Mouse (Mus musculus): ENCODE results near the gene Tpk1. TPM values are rescaled to one million over a fixed set of nuclear protein-coding genes. Genes with fewer than 3 reads are reported as not detected.
A peak's percentile ranks its signal among the peaks of the same experiment; 100 is the strongest.

The Tpk1 gene
- polyA plus RNA-seq, 1 experiment from 2014 or later = 5.1 TPM

GRCm38 (mm10) chr6:43395538-43395937 lies 270.5 kb downstream of the Tpk1 start:
- no peak overlapping the region for H3K27ac ChIP-seq
- no peaks in the 10 kb centered on the region for H3K9me3 ChIP-seq (ENCODE audit: control insufficient read depth, low read length)
- WGBS = 72% methylated on average over 2 of the region's 2 CpGs
- no peak overlapping the region for H3K9ac ChIP-seq
- peak; percentile 72 for DNase-seq (ENCODE audit: low spot score)
- no peak overlapping the region for H3K4me3 ChIP-seq (replicated peaks; ENCODE audit: low read length)
- peak; percentile 76; the same call in 1 of the 2 replicates for ATAC-seq (ENCODE audit: low FRiP score)
- no peak overlapping the region for H3K4me2 ChIP-seq (replicated peaks)
- no peaks in the 10 kb centered on the region for H3K36me3 ChIP-seq (replicated peaks; ENCODE audit: control insufficient read depth, insufficient read depth)
- 0 out of 2 replicates have a peak, but pooled peaks cover 3% of the 10 kb centered on the region for H3K4me1 ChIP-seq (replicated peaks; ENCODE audit: control insufficient read depth, insufficient read depth, low read length)
- no peaks in the 10 kb centered on the region for H3K27me3 ChIP-seq (ENCODE audit: control insufficient read depth, insufficient read depth, low read length)

DNA sequence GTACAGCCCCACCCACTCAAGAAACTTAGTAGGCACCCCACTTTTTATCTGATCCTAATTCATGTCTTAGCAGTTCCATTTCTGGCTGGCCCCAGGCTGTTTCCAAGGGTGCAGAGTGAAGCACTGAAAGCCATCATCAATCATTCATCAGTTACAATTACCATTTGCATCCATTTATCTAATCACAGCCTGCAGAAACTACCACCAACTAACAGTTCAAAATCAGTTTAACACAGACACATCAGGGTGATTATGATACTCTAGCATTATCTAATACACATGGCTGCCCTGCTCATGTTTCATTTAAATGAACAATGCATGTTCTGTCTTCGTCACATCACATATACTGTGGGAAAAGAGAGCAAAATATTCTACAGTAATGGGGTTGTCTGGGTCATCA lies 274.7 kb downstream of the Tpk1 start:
- no peak overlapping the region for H3K4me3 ChIP-seq (replicated peaks; ENCODE audit: low read length)
- DNase-seq (ENCODE audit: low spot score) (no peak), ATAC-seq (ENCODE audit: low FRiP score) (no peak)
- 0 out of 2 replicates have a peak, but pooled peaks cover 3% of the 10 kb centered on the region for H3K4me1 ChIP-seq (replicated peaks; ENCODE audit: control insufficient read depth, insufficient read depth, low read length)
- H3K4me2 ChIP-seq (replicated peaks) = no peak overlapping the region
- no peak overlapping the region for H3K9ac ChIP-seq
- H3K27ac ChIP-seq = no peak overlapping the region
- WGBS = 62% methylated on average over 1 of the region's 1 CpGs
- H3K36me3 ChIP-seq (replicated peaks; ENCODE audit: control insufficient read depth, insufficient read depth) = no peaks in the 10 kb centered on the region
- H3K27me3 ChIP-seq (ENCODE audit: control insufficient read depth, insufficient read depth, low read length) = no peaks in the 10 kb centered on the region
- H3K9me3 ChIP-seq (ENCODE audit: control insufficient read depth, low read length) = no peaks in the 10 kb centered on the region

DNA sequence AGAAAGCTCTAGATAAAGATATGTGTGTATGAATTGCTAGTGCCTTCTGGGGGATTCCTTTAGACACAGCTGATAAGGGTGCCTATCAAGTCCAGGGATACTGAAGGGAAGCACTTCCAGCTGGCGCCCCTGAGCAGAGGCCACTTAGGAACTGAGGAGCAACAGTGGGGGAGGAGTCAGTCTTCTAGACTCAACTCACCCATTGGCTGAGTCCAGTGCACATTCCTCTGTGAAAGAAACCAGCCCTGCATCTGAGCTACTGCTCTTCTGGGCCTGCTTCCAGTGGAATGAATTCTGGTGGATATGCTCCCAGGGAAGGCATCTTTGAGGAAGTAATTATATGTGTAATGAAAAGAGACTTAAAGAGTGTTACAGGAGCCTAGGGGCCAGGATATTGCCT lies 278.8 kb downstream of the Tpk1 start:
- Histone ChIP-seq H3K9me3 (ENCODE audit: control insufficient read depth, low read length) (no peaks in the 10 kb centered on the region), H3K4me3 (replicated peaks; ENCODE audit: low read length) (no peak overlapping the region), H3K27me3 (ENCODE audit: control insufficient read depth, insufficient read depth, low read length) (no peaks in the 10 kb centered on the region), H3K9ac (no peak overlapping the region), H3K4me2 (replicated peaks) (no peak overlapping the region), H3K36me3 (replicated peaks; ENCODE audit: control insufficient read depth, insufficient read depth) (no peaks in the 10 kb centered on the region), H3K27ac (no peak overlapping the region), H3K4me1 (replicated peaks; ENCODE audit: control insufficient read depth, insufficient read depth, low read length) (0 out of 2 replicates have a peak, but pooled peaks cover 3% of the 10 kb centered on the region)
- 19% methylated on average over 1 of the region's 1 CpGs for WGBS
- DNase-seq (ENCODE audit: low spot score) = no peak
- ATAC-seq (ENCODE audit: low FRiP score) = peak; percentile 64; the same call in 1 of the 2 replicates

GRCm38 (mm10) chr6:43384841-43385240 lies 281.2 kb downstream of the Tpk1 start:
- Histone ChIP-seq H3K4me3 (replicated peaks; ENCODE audit: low read length) (no peak overlapping the region), H3K36me3 (replicated peaks; ENCODE audit: control insufficient read depth, insufficient read depth) (no peaks in the 10 kb centered on the region), H3K27ac (no peak overlapping the region), H3K27me3 (ENCODE audit: control insufficient read depth, insufficient read depth, low read length) (no peaks in the 10 kb centered on the region), H3K9ac (no peak overlapping the region), H3K4me2 (replicated peaks) (no peak overlapping the region), H3K4me1 (replicated peaks; ENCODE audit: control insufficient read depth, insufficient read depth, low read length) (no peaks in the 10 kb centered on the region), H3K9me3 (ENCODE audit: control insufficient read depth, low read length) (no peaks in the 10 kb centered on the region)
- no peak for DNase-seq (ENCODE audit: low spot score)
- no peak for ATAC-seq (ENCODE audit: low FRiP score)
- 72% methylated on average over 3 of the region's 3 CpGs for WGBS

DNA sequence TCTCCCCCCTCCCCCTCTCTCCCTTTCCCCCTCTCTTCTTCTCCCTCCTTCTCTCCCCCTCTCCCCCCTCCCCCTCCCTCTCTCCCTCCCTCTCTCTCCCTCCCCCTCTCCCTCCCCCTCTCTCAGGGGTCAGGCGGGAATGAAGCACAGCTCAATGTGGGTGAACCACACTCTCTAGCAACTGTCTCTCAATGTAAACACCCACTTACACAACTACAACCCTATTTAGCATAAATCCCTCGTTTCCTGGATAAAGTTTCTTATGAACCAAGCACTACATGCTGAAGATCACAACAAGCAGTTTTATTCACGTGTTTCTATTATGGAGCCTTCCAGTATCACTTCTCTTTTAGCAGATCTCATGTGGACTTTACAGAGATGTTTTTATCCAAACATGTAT lies 281.8 kb downstream of the Tpk1 start:
- Histone ChIP-seq H3K27ac (no peak overlapping the region), H3K4me3 (replicated peaks; ENCODE audit: low read length) (no peak overlapping the region), H3K4me2 (replicated peaks) (no peak overlapping the region), H3K9ac (no peak overlapping the region), H3K27me3 (ENCODE audit: control insufficient read depth, insufficient read depth, low read length) (no peaks in the 10 kb centered on the region), H3K4me1 (replicated peaks; ENCODE audit: control insufficient read depth, insufficient read depth, low read length) (no peaks in the 10 kb centered on the region), H3K36me3 (replicated peaks; ENCODE audit: control insufficient read depth, insufficient read depth) (no peaks in the 10 kb centered on the region), H3K9me3 (ENCODE audit: control insufficient read depth, low read length) (no peaks in the 10 kb centered on the region)
- DNase-seq (ENCODE audit: low spot score) (no peak), ATAC-seq (ENCODE audit: low FRiP score) (no peak)
- 75% methylated on average over 2 of the region's 3 CpGs for WGBS

- 86% methylated on average over 3 of the region's 3 CpGs for WGBS
- no peak for ATAC-seq (ENCODE audit: low FRiP score)
- H3K9me3 ChIP-seq (ENCODE audit: control insufficient read depth, low read length) = no peaks in the 10 kb centered on the region
- H3K27ac ChIP-seq = no peak overlapping the region
- H3K27me3 ChIP-seq (ENCODE audit: control insufficient read depth, insufficient read depth, low read length) = no peaks in the 10 kb centered on the region
- no peak overlapping the region for H3K4me2 ChIP-seq (replicated peaks)
- H3K9ac ChIP-seq = no peak overlapping the region
- H3K4me1 ChIP-seq (replicated peaks; ENCODE audit: control insufficient read depth, insufficient read depth, low read length) = no peaks in the 10 kb centered on the region
- no peaks in the 10 kb centered on the region for H3K36me3 ChIP-seq (replicated peaks; ENCODE audit: control insufficient read depth, insufficient read depth)
- H3K4me3 ChIP-seq (replicated peaks; ENCODE audit: low read length) = no peak overlapping the region
- no peak for DNase-seq (ENCODE audit: low spot score)
Measured at GRCm38 (mm10) chr6:43382750-43383149, 283.3 kb downstream of the Tpk1 start.

GRCm38 (mm10) chr6:43382284-43382683 lies 283.8 kb downstream of the Tpk1 start:
- Histone ChIP-seq H3K9ac (no peak overlapping the region), H3K9me3 (ENCODE audit: control insufficient read depth, low read length) (no peaks in the 10 kb centered on the region), H3K27ac (no peak overlapping the region), H3K4me2 (replicated peaks) (no peak overlapping the region), H3K36me3 (replicated peaks; ENCODE audit: control insufficient read depth, insufficient read depth) (no peaks in the 10 kb centered on the region), H3K4me3 (replicated peaks; ENCODE audit: low read length) (no peak overlapping the region), H3K27me3 (ENCODE audit: control insufficient read depth, insufficient read depth, low read length) (no peaks in the 10 kb centered on the region), H3K4me1 (replicated peaks; ENCODE audit: control insufficient read depth, insufficient read depth, low read length) (no peaks in the 10 kb centered on the region)
- WGBS = 89% methylated on average over 3 of the region's 3 CpGs
- DNase-seq (ENCODE audit: low spot score) = no peak
- no peak for ATAC-seq (ENCODE audit: low FRiP score)

DNA sequence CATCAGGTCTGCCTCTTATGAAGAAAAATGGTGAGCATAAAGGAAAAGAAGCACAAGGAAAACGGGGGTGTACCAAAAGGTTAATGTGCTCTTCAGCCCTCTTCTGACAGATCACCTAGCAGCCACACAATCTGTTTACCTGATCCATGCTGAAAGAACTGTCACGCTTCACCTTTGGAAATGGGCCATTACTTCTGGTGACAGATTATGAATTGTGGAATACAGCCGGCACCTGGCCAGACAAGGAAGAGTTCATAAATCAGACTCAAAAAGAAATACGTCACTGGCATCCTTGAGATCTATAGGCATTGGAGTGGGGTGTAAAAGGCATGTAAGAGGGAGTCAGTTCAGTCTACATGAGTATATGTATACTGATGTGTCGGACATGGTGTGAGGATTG lies 292.9 kb downstream of the Tpk1 start:
- Histone ChIP-seq H3K36me3 (replicated peaks; ENCODE audit: control insufficient read depth, insufficient read depth) (no peaks in the 10 kb centered on the region), H3K9me3 (ENCODE audit: control insufficient read depth, low read length) (no peaks in the 10 kb centered on the region), H3K4me3 (replicated peaks; ENCODE audit: low read length) (no peak overlapping the region), H3K27me3 (ENCODE audit: control insufficient read depth, insufficient read depth, low read length) (no peaks in the 10 kb centered on the region), H3K4me1 (replicated peaks; ENCODE audit: control insufficient read depth, insufficient read depth, low read length) (no peaks in the 10 kb centered on the region), H3K27ac (no peak overlapping the region), H3K9ac (no peak overlapping the region), H3K4me2 (replicated peaks) (no peak overlapping the region)
- 81% methylated on average over 5 of the region's 5 CpGs for WGBS
- ATAC-seq (ENCODE audit: low FRiP score) (no peak), DNase-seq (ENCODE audit: low spot score) (no peak)

DNA sequence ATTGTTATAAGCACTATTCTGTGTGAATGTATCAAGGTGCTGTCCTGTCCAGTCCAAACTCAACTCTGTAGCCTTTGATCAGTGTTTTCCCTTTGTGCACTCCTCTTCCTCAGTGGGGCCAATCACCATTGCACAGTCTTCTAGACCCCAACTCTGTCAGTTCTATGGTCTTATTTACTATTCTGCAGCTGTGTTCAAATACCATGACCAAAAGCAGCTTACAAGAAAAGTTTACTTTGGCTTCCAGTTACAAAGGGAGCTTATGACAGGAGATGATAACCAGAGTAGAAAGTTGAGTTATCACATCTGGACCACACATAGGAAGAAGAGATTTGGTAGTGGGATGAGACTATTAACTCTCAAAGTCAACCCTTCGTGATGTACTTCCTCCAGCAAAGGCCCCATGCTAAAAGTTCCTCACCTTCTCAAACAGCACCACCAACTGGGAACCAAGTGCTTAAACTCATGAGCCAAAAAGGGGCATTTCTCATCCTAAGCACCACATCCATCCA lies 298.6 kb downstream of the Tpk1 start:
- ATAC-seq (ENCODE audit: low FRiP score) = no peak
- no peak overlapping the region for H3K4me3 ChIP-seq (replicated peaks; ENCODE audit: low read length)
- no peaks in the 10 kb centered on the region for H3K36me3 ChIP-seq (replicated peaks; ENCODE audit: control insufficient read depth, insufficient read depth)
- no peak for DNase-seq (ENCODE audit: low spot score)
- no peak overlapping the region for H3K9ac ChIP-seq
- 78% methylated on average over 1 of the region's 1 CpGs for WGBS
- H3K4me2 ChIP-seq (replicated peaks) = no peak overlapping the region
- no peaks in the 10 kb centered on the region for H3K27me3 ChIP-seq (ENCODE audit: control insufficient read depth, insufficient read depth, low read length)
- H3K27ac ChIP-seq = no peak overlapping the region
- no peaks in the 10 kb centered on the region for H3K4me1 ChIP-seq (replicated peaks; ENCODE audit: control insufficient read depth, insufficient read depth, low read length)
- H3K9me3 ChIP-seq (ENCODE audit: control insufficient read depth, low read length) = no peaks in the 10 kb centered on the region

- H3K27me3 ChIP-seq (ENCODE audit: control insufficient read depth, insufficient read depth, low read length) = no peaks in the 10 kb centered on the region
- H3K4me2 ChIP-seq (replicated peaks) = no peak overlapping the region
- H3K36me3 ChIP-seq (replicated peaks; ENCODE audit: control insufficient read depth, insufficient read depth) = no peaks in the 10 kb centered on the region
- DNase-seq (ENCODE audit: low spot score) (no peak), ATAC-seq (ENCODE audit: low FRiP score) (no peak)
- no peaks in the 10 kb centered on the region for H3K9me3 ChIP-seq (ENCODE audit: control insufficient read depth, low read length)
- no peak overlapping the region for H3K27ac ChIP-seq
- H3K4me1 ChIP-seq (replicated peaks; ENCODE audit: control insufficient read depth, insufficient read depth, low read length) = no peaks in the 10 kb centered on the region
- H3K4me3 ChIP-seq (replicated peaks; ENCODE audit: low read length) = no peak overlapping the region
- no peak overlapping the region for H3K9ac ChIP-seq
- 83% methylated on average over 2 of the region's 2 CpGs for WGBS
Measured at GRCm38 (mm10) chr6:43366952-43367351, 299.1 kb downstream of the Tpk1 start.

Measured in hindbrain, embryonic 14.5 days (tissue).